Comparison of ENCODE assay signal across 8 mouse cellular contexts in the genomic region with DNA sequence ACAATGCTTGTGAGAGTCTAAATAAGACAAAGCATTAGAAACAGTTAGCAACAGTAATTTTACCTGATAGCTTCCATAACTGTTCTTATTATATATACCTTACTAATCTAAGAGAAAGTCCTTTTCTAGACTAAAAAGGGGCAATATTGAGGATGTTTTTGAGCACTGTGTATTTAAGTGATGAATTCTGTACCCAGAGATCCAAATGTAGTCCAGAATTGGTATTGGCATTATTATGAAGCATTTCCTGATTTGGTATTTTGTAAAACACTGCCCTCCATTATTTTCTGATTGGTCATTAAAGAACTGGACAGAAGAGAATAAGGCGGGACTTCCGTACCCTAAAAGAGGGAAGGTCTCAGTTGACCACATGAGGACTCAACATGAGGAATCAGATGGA. TPM values are rescaled to one million over a fixed set of nuclear protein-coding genes. Genes with fewer than 3 reads are reported as not detected.
DNase-seq lines count a peak whose midpoint lies in the region; ATAC-seq lines count a peak whose summit lies in the region.

Tmed9 (plus strand) TSS at position 301 of the 400 bp plus-strand sequence.

- H3K4me3 ChIP-seq in kidney, embryonic 16.5 days (ENCODE audit: low read length), result no peak within 1 kb of the TSS
- no peak within 1 kb of the TSS for H3K4me3 ChIP-seq in intestine, embryonic 15.5 days (replicated peaks)

- no peak within 1 kb of the TSS for H3K27ac ChIP-seq in kidney, embryonic 16.5 days (ENCODE audit: low read length)
- H3K27ac ChIP-seq in intestine, embryonic 15.5 days, result no peak within 1 kb of the TSS

- WGBS in kidney, embryonic 16.5 days, result 98% methylated on average over 2 of the region's 2 CpGs
- 99% methylated on average over 2 of the region's 2 CpGs for WGBS in intestine, embryonic 15.5 days

- no peaks in the 10 kb centered on the region for H3K36me3 ChIP-seq in kidney, embryonic 16.5 days (ENCODE audit: insufficient read depth, low read length)
- no peaks in the 10 kb centered on the region for H3K36me3 ChIP-seq in intestine, embryonic 15.5 days

- 0 out of 2 replicates have a peak, but pooled peaks cover 8% of the 10 kb centered on the region for H3K9me3 ChIP-seq in kidney, embryonic 16.5 days (ENCODE audit: low read length)
- H3K9me3 ChIP-seq in intestine, embryonic 15.5 days, result no peaks in the 10 kb centered on the region

- no peak for DNase-seq in kidney, postnatal 36 days
- DNase-seq in adrenal gland, postnatal 36 days, result no peak
- DNase-seq in gastrocnemius, postnatal 25 days, result no peak
- no peak for DNase-seq in frontal cortex, postnatal 25 days (ENCODE audit: low spot score in 2 of 2)
- DNase-seq in spleen, postnatal 14 days (ENCODE audit: low spot score in 2 of 2), result no peak

- no peak within 1 kb of the TSS for H3K9ac ChIP-seq in kidney, embryonic 16.5 days (replicated peaks; ENCODE audit: low read length)
- no peak within 1 kb of the TSS for H3K9ac ChIP-seq in intestine, embryonic 15.5 days

- no peak for ATAC-seq in kidney, embryonic 16.5 days (ENCODE audit: low FRiP score, low TSS enrichment)
- no peak for ATAC-seq in intestine, embryonic 15.5 days
- no peak for ATAC-seq in megakaryocyte progenitor cell, adult 5-6 weeks (replicated peaks; ENCODE audit: poor library complexity)

- no peaks in the 10 kb centered on the region for H3K27me3 ChIP-seq in kidney, embryonic 16.5 days (ENCODE audit: insufficient read depth, low read length)
- H3K27me3 ChIP-seq in intestine, embryonic 15.5 days (replicated peaks), result no peaks in the 10 kb centered on the region

- peaks cover 16% of the 10 kb centered on the region for H3K4me1 ChIP-seq in kidney, embryonic 16.5 days (ENCODE audit: insufficient read depth, low read length)
- peaks cover 15% of the 10 kb centered on the region for H3K4me1 ChIP-seq in intestine, embryonic 15.5 days (replicated peaks)

- no peak within 1 kb of the TSS for H3K4me2 ChIP-seq in kidney, embryonic 16.5 days (replicated peaks; ENCODE audit: low read depth, low read length)
- H3K4me2 ChIP-seq in intestine, embryonic 15.5 days (replicated peaks), result no peak within 1 kb of the TSS

RNA-seq across cellular contexts. Expression of gene Tmed9, which starts in this region (rescaled TPM):
- 175 and 177 TPM in 2 replicates for polyA plus RNA-seq in kidney, embryonic 16.5 days (2015; fragmentation: Nextera tagmentation; extraction: Ambion mirVana)
- 100 to 1,000 TPM; 196 to 197 TPM for total RNA-seq in adrenal gland, postnatal 36 days (2021)
- 10 to 100 TPM; 70.8 to 73.1 TPM for total RNA-seq in gastrocnemius, postnatal 25 days (2021)
- polyA plus RNA-seq in intestine, embryonic 15.5 days (2015; fragmentation: Nextera tagmentation; extraction: Ambion mirVana), result 110 and 122 TPM in 2 replicates
- 92.3 and 117 TPM in 2 replicates for total RNA-seq in megakaryocyte progenitor cell, adult 5-6 weeks (2015)
- 194 and 211 TPM in 2 replicates for total RNA-seq in megakaryocyte progenitor cell, adult 5-6 weeks (2017)
